Mouse (Mus musculus) embryo, embryonic 9.5 days (tissue): ENCODE measurements at regions not wholly inside any gene's neighbourhood (a gene's known extent, or its start where the extent isn't known, plus 50 kb on each side); places are given as distances from the start of the nearest gene placed in this dataset.
"Not testable (repeated sequence)": the region's sequence is repeated elsewhere in the genome, so short reads cannot be mapped to it uniquely, and the experiment has no call there.

Experiments
- DNase-seq: peaks from one replicate; pipeline ENCODE4 v3.0.0-alpha.2; 2017; ENCODE audit errors: extremely low spot score

GRCm38 (mm10) chr13:83744110-83744752, 240.4 kb downstream of the Mef2c start:
- DNase-seq = peak; percentile 8

GRCm38 (mm10) chr13:83744981-83745555, 241.2 kb downstream of the Mef2c start:
- DNase-seq = peak; percentile 85

DNA sequence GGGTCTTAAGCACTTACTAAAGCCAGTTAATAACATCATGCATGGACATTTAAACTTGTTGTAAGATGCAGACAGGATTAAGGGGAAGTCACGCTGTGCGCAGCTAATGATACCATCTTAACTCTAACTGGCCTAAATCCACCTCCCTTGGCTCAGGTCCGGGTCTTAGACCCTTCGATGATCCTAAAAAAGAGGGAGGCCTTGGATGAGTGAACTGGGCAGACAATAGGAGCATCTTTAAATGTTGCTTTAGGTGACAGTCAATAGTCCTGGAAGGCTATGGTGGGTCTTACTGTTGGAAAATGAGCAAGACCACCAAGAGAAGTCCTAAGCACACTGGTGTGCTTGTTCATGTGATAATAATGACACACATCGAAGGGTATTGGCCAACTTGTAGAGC, 242.1 kb downstream of the Mef2c start:
- DNase-seq = no peak

- DNase-seq = no peak
Measured at GRCm38 (mm10) chr13:83747671-83748070, 243.8 kb downstream of the Mef2c start.

DNA sequence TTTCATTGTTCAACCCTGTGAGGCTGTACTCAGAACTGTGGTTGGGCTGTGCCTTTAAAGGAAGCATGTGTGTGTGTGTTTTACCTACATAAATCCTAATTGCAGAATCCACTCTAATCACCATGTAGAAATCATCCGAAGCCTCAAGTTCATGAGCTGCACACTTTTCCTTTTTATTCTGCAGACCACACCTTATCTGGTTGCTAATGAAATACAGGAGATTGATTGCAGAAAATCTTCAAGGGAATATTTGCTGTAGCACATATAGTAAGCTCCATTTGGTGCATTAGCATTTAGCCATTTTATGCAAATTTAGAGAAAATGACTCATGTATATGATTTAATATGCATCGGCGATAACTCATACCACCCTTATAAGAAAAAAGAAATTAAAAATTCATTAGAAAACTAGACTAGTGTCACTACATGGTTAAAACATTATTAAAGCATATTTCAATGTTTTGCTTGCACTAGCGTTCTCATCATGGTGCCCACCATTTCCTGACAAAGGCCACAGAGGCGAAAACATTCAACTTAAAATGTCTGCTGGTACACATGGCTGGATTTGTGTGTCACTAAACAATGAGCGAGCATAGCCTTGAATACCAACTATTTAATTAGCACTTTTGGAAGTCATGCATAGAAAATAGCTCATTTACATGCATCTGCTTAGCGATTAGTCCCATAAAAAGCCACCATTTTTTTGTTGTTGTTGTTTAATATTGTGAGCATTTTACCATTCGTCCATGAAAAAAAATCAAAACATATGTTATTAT, 245.7 kb downstream of the Mef2c start:
- DNase-seq = no peak

GRCm38 (mm10) chr13:83750437-83750836, 246.6 kb downstream of the Mef2c start:
- no peak for DNase-seq

- DNase-seq = no peak
Measured at GRCm38 (mm10) chr13:83760387-83761170, 256.7 kb downstream of the Mef2c start.

DNA sequence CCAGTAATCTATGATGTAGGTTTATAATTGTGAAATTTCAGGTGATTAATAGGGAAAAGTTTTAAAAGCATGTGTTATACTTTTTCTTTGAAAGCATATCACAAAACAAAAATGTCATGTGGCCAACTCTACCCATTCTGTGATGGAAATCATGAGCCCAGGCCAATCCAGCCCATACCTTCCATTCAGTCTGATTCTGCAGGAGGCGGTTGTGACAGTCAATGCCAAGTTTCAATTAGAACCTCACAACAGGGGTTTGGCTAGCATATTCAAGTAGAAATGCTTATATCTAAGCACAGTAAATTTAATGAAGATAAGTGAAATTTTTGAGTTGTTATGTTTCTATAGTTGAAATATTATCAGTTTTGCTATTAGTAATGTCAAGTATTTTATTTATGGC, 258.6 kb downstream of the Mef2c start:
- DNase-seq = no peak

GRCm38 (mm10) chr13:83763288-83763687, 259.5 kb downstream of the Mef2c start:
- DNase-seq = not testable (repeated sequence)

GRCm38 (mm10) chr13:83785643-83786042, 281.8 kb downstream of the Mef2c start:
- no peak for DNase-seq

GRCm38 (mm10) chr13:83809535-83809934, 305.7 kb downstream of the Mef2c start:
- DNase-seq = no peak

GRCm38 (mm10) chr13:83820291-83820690, 316.5 kb downstream of the Mef2c start:
- DNase-seq = no peak

- DNase-seq = no peak
Measured at GRCm38 (mm10) chr13:83820721-83821120, 316.9 kb downstream of the Mef2c start.

GRCm38 (mm10) chr13:83824926-83825325, 321.1 kb downstream of the Mef2c start:
- DNase-seq = no peak

GRCm38 (mm10) chr13:83826841-83827463, 323.1 kb downstream of the Mef2c start:
- DNase-seq = no peak

- DNase-seq = no peak
Measured at GRCm38 (mm10) chr13:83865932-83866685, 356.0 kb upstream of the Tmem161b start.

DNA sequence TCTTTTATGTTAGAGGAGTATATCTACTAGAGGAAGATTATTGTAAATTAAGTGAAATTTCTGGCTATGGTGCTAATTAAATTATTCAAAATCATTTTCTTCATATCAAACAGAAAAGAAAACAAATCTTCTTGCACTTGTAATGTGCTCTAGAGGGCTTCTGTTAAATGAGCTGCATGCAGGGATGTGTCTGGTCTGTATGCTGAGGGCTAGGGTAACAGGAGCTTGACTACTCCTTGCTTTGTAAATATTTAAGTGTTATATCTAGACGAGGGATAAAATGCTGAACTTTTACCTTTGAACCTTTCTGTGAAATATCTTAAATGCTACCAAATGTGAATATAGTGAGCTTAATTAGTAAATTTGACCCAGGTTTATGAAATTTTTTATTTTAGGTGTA, 354.9 kb upstream of the Tmem161b start:
- no peak for DNase-seq

DNA sequence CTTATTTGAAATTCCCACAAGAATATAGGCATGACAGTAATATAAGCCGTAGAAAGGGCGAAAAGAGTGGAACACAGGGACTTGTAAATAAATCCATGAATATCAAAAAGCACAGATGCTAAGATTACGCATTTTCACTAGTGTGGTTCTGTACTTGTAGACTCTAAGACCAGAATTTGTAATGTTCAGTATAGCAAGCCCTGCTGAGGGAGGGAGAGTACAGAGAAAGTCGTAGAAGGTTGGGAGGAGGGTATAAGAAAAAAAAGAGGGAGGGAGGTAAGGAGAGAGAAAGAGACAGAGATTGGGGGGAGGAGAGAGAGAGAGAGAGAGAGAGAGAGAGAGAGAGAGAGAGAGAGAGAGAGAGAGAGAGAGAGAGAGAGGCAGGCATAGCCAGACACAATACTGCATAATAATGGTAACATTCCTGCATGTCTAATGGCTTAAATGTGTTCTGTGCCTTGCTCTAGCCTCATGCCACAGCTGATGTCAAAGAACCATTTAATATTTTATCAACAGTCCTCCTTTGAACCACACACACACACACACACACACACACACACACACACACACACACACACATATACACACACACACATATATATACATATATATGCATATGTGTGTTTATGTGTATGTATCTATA, 354.1 kb upstream of the Tmem161b start:
- no peak for DNase-seq

GRCm38 (mm10) chr13:83868922-83869321, 353.2 kb upstream of the Tmem161b start:
- no peak for DNase-seq

- no peak for DNase-seq
Measured at GRCm38 (mm10) chr13:83872143-83872819, 349.8 kb upstream of the Tmem161b start.
